Mouse (Mus musculus): ENCODE results near the gene Krtap4-7.
"Not testable (repeated sequence)": the region's sequence is repeated elsewhere in the genome, so short reads cannot be mapped to it uniquely, and the experiment has no call there.

Gene Krtap4-7

GRCm38 (mm10) chr11:99597742-99598141, 46.1 kb downstream of the Krtap4-7 start, which contains the start of gene Krtap9-3:
Krtap9-3 (minus strand) TSS chr11:99598105.
- DNase-seq (ENCODE audit: low spot score in 2 of 2), result not testable (repeated sequence)

Data from frontal cortex, postnatal 25 days (tissue).